Mouse (Mus musculus): ENCODE data around the gene Adamts7. TPM values are rescaled to one million over a fixed set of nuclear protein-coding genes. Genes with fewer than 3 reads are reported as not detected.

Adamts7 gene
- total RNA-seq, 2 experiments from 2014 or later, result 7.3 to 10.8 TPM

DNA sequence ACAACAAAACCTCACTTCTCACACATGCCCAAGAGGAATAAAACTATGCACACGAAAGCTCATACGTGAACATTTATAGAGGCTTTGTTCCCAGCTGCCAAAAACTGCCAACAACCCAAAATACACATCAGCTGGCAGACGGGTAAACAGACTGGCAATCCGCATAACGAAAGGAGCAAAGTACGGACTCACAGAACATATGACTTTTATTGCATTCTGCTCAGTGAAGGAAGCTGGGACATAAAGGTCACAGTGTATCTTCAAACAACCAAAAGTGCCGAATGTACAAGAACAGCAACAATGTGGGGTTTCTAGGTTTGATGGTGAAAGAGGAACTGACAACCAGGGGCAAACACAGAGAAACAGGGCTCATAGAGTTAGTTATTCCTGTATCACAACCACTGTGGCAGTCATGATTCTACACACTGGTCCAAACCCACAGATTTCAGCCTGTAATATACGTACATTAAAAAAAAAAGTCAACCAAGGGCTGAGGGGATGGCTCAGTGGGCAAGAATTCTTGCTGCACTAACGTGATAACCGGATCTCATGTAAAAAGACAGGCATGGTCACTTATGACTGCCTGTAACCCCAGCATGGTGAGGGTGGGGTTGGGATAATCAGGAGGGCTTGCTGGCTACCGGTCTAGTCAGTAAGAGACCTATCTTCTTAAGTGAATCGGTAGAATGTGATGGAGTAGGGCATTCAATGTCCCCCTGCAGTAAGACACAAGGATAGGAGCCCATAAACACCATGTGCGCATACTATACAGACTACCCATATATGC, 88.3 kb downstream of the Adamts7 start:
- no peak for DNase-seq
- intact Hi-C loops (cut with DNase I), result no loop called here

- intact Hi-C loops (cut with DNase I), result no loop called here
- DNase-seq, result no peak
These were observed 90.3 kb downstream of the Adamts7 start for GRCm38 (mm10) chr9:90253181-90253580.

DNA sequence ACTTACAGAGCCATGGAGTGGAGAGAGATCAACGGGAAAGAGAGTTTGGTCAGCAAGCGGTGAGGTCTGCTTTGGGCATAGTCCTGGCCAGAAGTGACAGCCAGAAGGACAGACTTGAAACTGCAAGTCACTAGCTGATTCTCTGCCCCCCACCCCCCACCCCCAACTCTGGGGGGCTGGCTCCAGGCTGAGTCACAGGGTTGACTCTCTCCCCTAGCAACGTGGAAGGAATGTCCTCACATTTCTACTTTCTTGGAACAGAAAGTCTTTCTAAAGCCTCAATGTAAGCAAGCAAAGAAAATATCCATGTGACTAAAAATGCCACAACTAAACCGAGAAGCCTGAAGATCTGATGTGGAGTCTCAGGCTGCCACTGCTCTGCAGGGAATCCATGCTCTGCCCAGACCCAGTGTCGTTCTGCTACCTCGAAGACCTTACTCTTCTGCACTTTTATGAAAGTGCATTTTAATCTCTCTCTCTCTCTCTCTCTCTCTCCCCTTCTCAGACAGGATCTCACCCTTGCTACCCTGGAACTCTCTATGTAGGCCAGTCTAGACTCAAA, 93.1 kb downstream of the Adamts7 start:
- intact Hi-C loops (cut with DNase I), result no loop called here

GRCm38 (mm10) chr9:90257220-90257619, 94.4 kb downstream of the Adamts7 start:
- DNase-seq, result no peak
- intact Hi-C loops (cut with DNase I), result no loop called here

More for the DNA sequence above, 93.1 kb downstream of the Adamts7 start:
- DNase-seq, result no peak

Other genes starting within 250 kb of the Adamts7 start
- 10 to 100 TPM; 18.4 to 32.1 TPM for gene Ctsh, start 108.9 kb upstream of the Adamts7 start, total RNA-seq (2021)
- 100 to 1,000 TPM; 436 to 445 TPM for gene Morf4l1, start 48.3 kb upstream of the Adamts7 start, total RNA-seq (2021)
- 10 to 100 TPM; 16.8 to 21.9 TPM for gene Tbc1d2b, start 107.7 kb downstream of the Adamts7 start, total RNA-seq (2021)

All from left cerebral cortex, postnatal 4 days (tissue).